Mouse (Mus musculus) testis, adult 2 months (tissue): ENCODE data around the gene Chmp6. TPM values are rescaled to one million over a fixed set of nuclear protein-coding genes. Genes with fewer than 3 reads are reported as not detected.

Source experiments
- H3K27ac ChIP-seq: fragments of 200-500 bp; 2 replicates; pipeline ENCODE4 v1.5.1; 2012; ENCODE audit warnings: low read depth, low read length; ENCODE audit not compliant: control insufficient read depth, insufficient read depth
- H3K27me3 ChIP-seq: fragments of 200-500 bp; 2 replicates; pipeline ENCODE4 v1.6.1; 2012; ENCODE audit warnings: mild to moderate bottlenecking, low read length, moderate library complexity; ENCODE audit not compliant: control insufficient read depth, insufficient read depth
- H3K36me3 ChIP-seq: fragments of 200-500 bp; 2 replicates; pipeline ENCODE4 v1.6.1; 2012; ENCODE audit warnings: mild to moderate bottlenecking, low read length; ENCODE audit not compliant: control insufficient read depth, insufficient read depth
- H3K4me1 ChIP-seq: fragments of 200-500 bp; 2 replicates; pipeline ENCODE4 v1.6.1; 2012; ENCODE audit warnings: low read length; ENCODE audit not compliant: control insufficient read depth, insufficient read depth
- H3K4me3 ChIP-seq: fragments of 200-500 bp; 2 replicates; pipeline ENCODE4 v1.5.1; 2012; ENCODE audit warnings: low read depth, mild to moderate bottlenecking, low read length, moderate library complexity, mixed read lengths; ENCODE audit not compliant: control insufficient read depth
- CTCF ChIP-seq: fragments of 200-500 bp; IDR thresholded peaks from 2 replicates; pipeline ENCODE4 v1.5.1; 2012; ENCODE audit warnings: low read depth, mild to moderate bottlenecking, inconsistent platforms, low read length, moderate library complexity; ENCODE audit not compliant: control insufficient read depth, insufficient read depth, insufficient replicate concordance
- POLR2A ChIP-seq: fragments of 200-500 bp; IDR thresholded peaks from 2 replicates; pipeline ENCODE4 v1.6.1; 2012; ENCODE audit warnings: low read depth, mild to moderate bottlenecking, inconsistent platforms, low read length, moderate library complexity; ENCODE audit not compliant: control insufficient read depth
- polyA plus RNA-seq: library from polyadenylated mRNA; depleted of rRNA; stranded (reverse); fragments of >200 nt; gene quantifications from 2 replicates; pipeline ENCODE4 v1.2.3, GENCODE M21; 2012

Gene Chmp6
- polyA plus RNA-seq, 1 experiment: 47.8 TPM

- Histone ChIP-seq H3K4me3 (no peak overlapping the region), H3K4me1 (no peaks in the 10 kb centered on the region), H3K36me3 (no peaks in the 10 kb centered on the region; the same call in 1 of the 2 replicates), H3K27ac (no peak overlapping the region), H3K27me3 (no peaks in the 10 kb centered on the region)
- TF ChIP-seq CTCF: no peak
- TF ChIP-seq POLR2A: no peak
These were observed 18.6 kb upstream of the Chmp6 start for GRCm38 (mm10) chr11:119894634-119895033.

GRCm38 (mm10) chr11:119897041-119897440, 16.2 kb upstream of the Chmp6 start:
- Histone ChIP-seq H3K4me3 (no peak overlapping the region), H3K27ac (no peak overlapping the region), H3K36me3 (no peaks in the 10 kb centered on the region; the same call in 1 of the 2 replicates), H3K4me1 (no peaks in the 10 kb centered on the region), H3K27me3 (no peaks in the 10 kb centered on the region)
- no peak for TF ChIP-seq POLR2A

GRCm38 (mm10) chr11:119898976-119899375, 14.3 kb upstream of the Chmp6 start:
- TF ChIP-seq CTCF (no peak), POLR2A (no peak)
- H3K36me3 ChIP-seq: no peaks in the 10 kb centered on the region; the same call in 1 of the 2 replicates
- H3K4me1 ChIP-seq: no peaks in the 10 kb centered on the region
- H3K4me3 ChIP-seq: no peak overlapping the region
- H3K27ac ChIP-seq: no peak overlapping the region
- H3K27me3 ChIP-seq: no peaks in the 10 kb centered on the region

- no peak overlapping the region for H3K4me3 ChIP-seq
- H3K27me3 ChIP-seq: no peaks in the 10 kb centered on the region
- no peak for TF ChIP-seq CTCF
- no peak for TF ChIP-seq POLR2A
- no peaks in the 10 kb centered on the region for H3K36me3 ChIP-seq
- H3K4me1 ChIP-seq: peaks cover 2% of the 10 kb centered on the region; the same call in 1 of the 2 replicates
- no peak overlapping the region for H3K27ac ChIP-seq
These were observed 12.1 kb upstream of the Chmp6 start for GRCm38 (mm10) chr11:119901174-119901573.

- Histone ChIP-seq H3K27ac (no peak overlapping the region), H3K36me3 (no peaks in the 10 kb centered on the region), H3K4me1 (peaks cover 7% of the 10 kb centered on the region), H3K4me3 (no peak overlapping the region), H3K27me3 (no peaks in the 10 kb centered on the region)
- TF ChIP-seq POLR2A (no peak), CTCF (no peak)
These were observed 10.3 kb upstream of the Chmp6 start for GRCm38 (mm10) chr11:119902891-119903290.

- no peaks in the 10 kb centered on the region for H3K36me3 ChIP-seq
- TF ChIP-seq POLR2A (no peak), CTCF (peak; percentile 72; the same call in 1 of the 2 replicates)
- peaks cover 15% of the 10 kb centered on the region for H3K4me1 ChIP-seq
- no peak overlapping the region for H3K4me3 ChIP-seq
- H3K27me3 ChIP-seq: no peaks in the 10 kb centered on the region
- no peak overlapping the region for H3K27ac ChIP-seq
These were observed 8.5 kb upstream of the Chmp6 start for GRCm38 (mm10) chr11:119904621-119905286.

- H3K27me3 ChIP-seq: no peaks in the 10 kb centered on the region
- TF ChIP-seq CTCF (no peak), POLR2A (no peak)
- H3K4me3 ChIP-seq: no peak overlapping the region
- H3K27ac ChIP-seq: no peak overlapping the region
- no peaks in the 10 kb centered on the region for H3K36me3 ChIP-seq
- peaks cover 18% of the 10 kb centered on the region for H3K4me1 ChIP-seq
These were observed 7.4 kb upstream of the Chmp6 start for GRCm38 (mm10) chr11:119905794-119906193.
